Mouse (Mus musculus) spleen, adult 2 months (tissue): ENCODE results near the gene Casz1. TPM values are rescaled to one million over a fixed set of nuclear protein-coding genes. Genes with fewer than 3 reads are reported as not detected.

ENCODE experiments used
- DNase-seq, 2 experiments: peaks; one replicate each; pipeline versions ENCODE4 v3.0.0 to v3.0.0-alpha.2; 2012 to 2021; ENCODE audit warnings: low spot score in 2 of 2, low read depth in 1 of 2
- H3K27ac ChIP-seq: fragments of 200-500 bp; 2 replicates; pipeline ENCODE4 v1.5.1; 2012; ENCODE audit warnings: low read length, inconsistent platforms; ENCODE audit not compliant: insufficient read depth
- H3K27me3 ChIP-seq: fragments of 200-500 bp; 2 replicates; pipeline ENCODE4 v1.6.1; 2012; ENCODE audit warnings: mild to moderate bottlenecking, moderate library complexity, low read length, inconsistent platforms; ENCODE audit not compliant: control insufficient read depth, insufficient read depth
- H3K36me3 ChIP-seq: fragments of 200-500 bp; 2 replicates; pipeline ENCODE4 v1.6.1; 2012; ENCODE audit warnings: mild to moderate bottlenecking, low read length, inconsistent platforms; ENCODE audit not compliant: control insufficient read depth, insufficient read depth
- H3K4me1 ChIP-seq: fragments of 200-500 bp; 2 replicates; pipeline ENCODE4 v1.6.1; 2011; ENCODE audit warnings: inconsistent platforms; ENCODE audit not compliant: control insufficient read depth, insufficient read depth, insufficient read length
- H3K4me3 ChIP-seq: fragments of 200-500 bp; 2 replicates; pipeline ENCODE4 v1.5.1; 2011; ENCODE audit warnings: mild to moderate bottlenecking, inconsistent platforms; ENCODE audit not compliant: insufficient read depth, insufficient read length; ENCODE audit errors: extremely low read depth
- CTCF ChIP-seq: fragments of 200-500 bp; IDR thresholded peaks from 2 replicates; pipeline ENCODE4 v1.5.1; 2011; ENCODE audit warnings: mild to moderate bottlenecking, inconsistent platforms; ENCODE audit not compliant: insufficient read depth, insufficient read length, insufficient replicate concordance; ENCODE audit errors: extremely low read depth
- POLR2A ChIP-seq: fragments of 200-500 bp; IDR thresholded peaks from 2 replicates; pipeline ENCODE4 v1.6.1; 2011; ENCODE audit warnings: low read depth, low read length, inconsistent platforms
- WGBS: fragments of 180-500 bp; shearing (Covaris S2); methylation state at CpG from one replicate; pipeline ENCODE4 v1.1.7; 2018; 5-methylcytosine and 5-hydroxymethylcytosine counted together
- polyA plus RNA-seq: library from polyadenylated mRNA; depleted of rRNA; stranded (reverse); fragments of >200 nt; gene quantifications from 2 replicates; pipeline ENCODE4 v1.2.3, GENCODE M21; 2012

The Casz1 gene
- polyA plus RNA-seq, 1 experiment: 6.0 TPM

DNA sequence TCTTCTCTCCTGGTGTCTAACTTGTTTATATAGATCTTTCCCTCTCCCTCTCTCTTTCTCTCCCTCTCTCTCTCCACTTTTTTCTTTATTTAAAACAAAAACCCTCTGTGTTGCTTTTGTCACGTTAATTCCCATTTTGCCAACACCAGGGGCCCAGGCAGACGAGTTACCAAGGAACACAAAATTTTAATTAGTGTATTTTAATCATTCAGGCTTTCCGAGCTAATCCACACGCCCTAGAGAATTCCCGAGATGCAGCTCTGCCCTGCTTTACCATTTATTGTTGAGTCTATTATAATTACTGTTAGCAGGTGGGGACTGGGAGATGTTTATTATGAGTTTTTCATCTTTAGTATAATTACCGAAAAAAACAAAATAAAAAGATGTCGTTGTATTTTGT, 56.4 kb downstream of the Casz1 start:
- no peak overlapping the region for H3K4me3 ChIP-seq
- H3K4me1 ChIP-seq: no peaks in the 10 kb centered on the region
- H3K36me3 ChIP-seq: no peaks in the 10 kb centered on the region
- no peak overlapping the region for H3K27ac ChIP-seq
- no peak for DNase-seq
- 77% methylated on average over 7 of the region's 7 CpGs for WGBS
- TF ChIP-seq POLR2A: no peak
- TF ChIP-seq CTCF: no peak
- 0 out of 2 replicates have a peak, but pooled peaks cover 4% of the 10 kb centered on the region for H3K27me3 ChIP-seq

DNA sequence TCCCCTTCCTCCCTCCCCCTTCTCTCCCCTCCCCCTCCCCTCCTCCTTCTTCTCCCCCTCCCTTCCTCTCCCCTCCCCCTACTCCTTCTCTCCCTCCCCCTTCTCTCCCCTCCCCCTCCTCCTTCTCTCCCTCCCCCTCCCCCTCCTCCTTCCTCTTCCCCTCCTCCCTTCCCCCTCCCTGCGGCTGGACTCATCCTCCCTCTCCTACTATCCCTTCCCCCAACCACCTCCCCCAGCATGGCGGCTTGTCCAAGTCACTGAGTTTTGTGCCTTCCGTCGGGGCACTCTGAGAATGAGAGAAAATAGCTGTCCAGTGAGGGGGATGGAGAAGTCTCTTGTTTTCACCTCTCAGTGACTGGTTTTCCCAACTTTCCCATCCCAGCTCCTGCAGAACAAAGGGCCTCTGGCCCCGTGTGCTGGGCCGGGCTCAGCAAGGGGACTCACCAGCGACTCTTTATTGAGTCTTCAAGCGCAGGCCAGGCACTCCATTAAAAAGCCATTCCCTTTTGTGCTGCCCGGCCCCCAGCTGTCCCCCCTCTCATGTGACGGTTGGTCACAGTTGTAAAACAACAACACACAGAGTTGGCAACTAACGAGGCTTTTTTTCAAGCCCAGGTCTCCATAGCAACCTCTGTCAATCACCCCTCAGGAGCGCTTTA, 62.7 kb downstream of the Casz1 start:
- Histone ChIP-seq H3K27ac (no peak overlapping the region), H3K4me1 (no peaks in the 10 kb centered on the region), H3K27me3 (no peaks in the 10 kb centered on the region), H3K36me3 (no peaks in the 10 kb centered on the region), H3K4me3 (no peak overlapping the region)
- WGBS: 47% methylated on average over 12 of the region's 12 CpGs
- no peak for DNase-seq
- TF ChIP-seq POLR2A: no peak
- no peak for TF ChIP-seq CTCF

DNA sequence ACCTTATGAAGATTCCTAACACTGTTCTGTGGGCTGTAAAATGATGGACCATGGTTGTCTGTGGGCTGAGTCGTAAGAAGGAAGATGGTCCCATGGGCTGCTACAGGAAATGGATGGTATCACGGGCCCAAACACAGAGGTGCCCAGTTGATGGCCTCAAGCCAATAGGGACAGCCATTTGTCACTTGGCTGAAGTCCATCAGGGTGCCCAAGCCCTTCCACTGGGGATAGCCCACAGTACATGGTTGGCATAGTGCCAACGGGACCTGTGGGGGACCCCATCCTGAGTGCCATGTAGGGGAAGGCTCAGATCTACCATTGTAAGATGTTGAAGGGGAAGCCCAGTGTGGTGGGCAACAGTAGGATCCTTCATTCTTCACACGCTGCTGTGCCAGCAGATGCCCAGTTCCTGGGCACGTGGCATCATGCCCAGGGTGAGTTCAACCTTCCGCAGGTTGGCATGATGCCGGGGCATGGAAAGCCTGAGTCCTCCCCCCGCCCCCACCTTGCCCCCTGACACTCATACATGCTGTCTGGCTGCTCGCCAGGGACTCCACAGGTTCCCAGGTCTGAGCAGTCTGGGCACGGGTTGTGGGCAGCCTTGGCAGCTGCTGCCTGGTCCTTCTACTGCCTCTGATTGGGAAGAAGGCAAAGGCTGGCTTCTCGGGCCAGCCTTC, 63.6 kb downstream of the Casz1 start:
- no peak for DNase-seq
- H3K27me3 ChIP-seq: no peaks in the 10 kb centered on the region
- TF ChIP-seq POLR2A: no peak
- no peak for TF ChIP-seq CTCF

DNA sequence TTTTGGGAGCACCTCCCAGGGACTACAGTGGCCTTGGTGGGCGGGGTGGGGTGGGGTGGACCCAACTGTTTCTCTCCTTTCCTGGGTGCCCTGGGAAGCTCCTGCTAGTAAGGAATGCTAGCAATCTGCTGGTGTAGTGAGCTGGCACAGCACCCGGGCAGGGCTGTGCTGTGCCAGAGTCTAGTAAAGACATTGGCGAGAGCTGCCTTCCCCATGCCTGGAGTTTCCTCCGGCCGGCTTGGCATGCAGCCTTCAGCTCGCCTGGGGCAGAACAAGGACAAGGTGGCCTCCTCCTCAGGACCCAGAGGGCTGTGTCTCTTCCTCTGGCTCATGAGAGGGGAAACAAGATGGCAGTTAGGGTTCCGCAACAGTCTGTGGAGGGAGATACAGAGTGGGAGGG, 65.3 kb downstream of the Casz1 start:
- TF ChIP-seq POLR2A: no peak
- no peak for TF ChIP-seq CTCF
- WGBS: 79% methylated on average over 7 of the region's 7 CpGs

More for the DNA sequence above, 63.6 kb downstream of the Casz1 start:
- Histone ChIP-seq H3K4me1 (no peaks in the 10 kb centered on the region), H3K27ac (no peak overlapping the region), H3K4me3 (no peak overlapping the region), H3K36me3 (no peaks in the 10 kb centered on the region)
- 79% methylated on average over 11 of the region's 11 CpGs for WGBS

DNA sequence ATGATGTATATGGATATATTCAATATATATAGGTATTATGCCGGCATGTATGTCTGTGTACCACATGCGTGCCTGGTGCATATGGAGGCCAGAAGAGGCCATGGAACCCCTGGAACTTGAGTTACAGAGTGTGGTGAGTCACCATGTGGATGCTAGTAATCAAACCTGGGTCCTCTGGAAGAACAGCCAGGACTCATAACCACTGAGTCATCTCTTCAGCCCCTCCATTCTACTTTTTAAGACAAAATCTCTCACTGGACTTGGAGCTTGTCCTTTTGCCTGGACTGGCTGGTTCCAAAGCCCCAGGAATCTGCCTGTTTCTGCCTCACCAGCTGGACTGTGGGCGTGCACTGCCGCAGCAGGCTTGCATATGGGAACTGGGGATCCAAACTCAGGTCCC, 66.3 kb downstream of the Casz1 start:
- H3K4me3 ChIP-seq: no peak overlapping the region
- DNase-seq: no peak
- no peaks in the 10 kb centered on the region for H3K36me3 ChIP-seq
- no peaks in the 10 kb centered on the region for H3K4me1 ChIP-seq
- no peak overlapping the region for H3K27ac ChIP-seq
- WGBS: 92% methylated on average over 4 of the region's 4 CpGs
- no peaks in the 10 kb centered on the region for H3K27me3 ChIP-seq
- TF ChIP-seq POLR2A (no peak), CTCF (no peak)

More for the DNA sequence above, 65.3 kb downstream of the Casz1 start:
- H3K36me3 ChIP-seq: no peaks in the 10 kb centered on the region
- H3K27ac ChIP-seq: no peak overlapping the region
- DNase-seq: no peak
- H3K4me3 ChIP-seq: no peak overlapping the region
- no peaks in the 10 kb centered on the region for H3K4me1 ChIP-seq
- no peaks in the 10 kb centered on the region for H3K27me3 ChIP-seq

DNA sequence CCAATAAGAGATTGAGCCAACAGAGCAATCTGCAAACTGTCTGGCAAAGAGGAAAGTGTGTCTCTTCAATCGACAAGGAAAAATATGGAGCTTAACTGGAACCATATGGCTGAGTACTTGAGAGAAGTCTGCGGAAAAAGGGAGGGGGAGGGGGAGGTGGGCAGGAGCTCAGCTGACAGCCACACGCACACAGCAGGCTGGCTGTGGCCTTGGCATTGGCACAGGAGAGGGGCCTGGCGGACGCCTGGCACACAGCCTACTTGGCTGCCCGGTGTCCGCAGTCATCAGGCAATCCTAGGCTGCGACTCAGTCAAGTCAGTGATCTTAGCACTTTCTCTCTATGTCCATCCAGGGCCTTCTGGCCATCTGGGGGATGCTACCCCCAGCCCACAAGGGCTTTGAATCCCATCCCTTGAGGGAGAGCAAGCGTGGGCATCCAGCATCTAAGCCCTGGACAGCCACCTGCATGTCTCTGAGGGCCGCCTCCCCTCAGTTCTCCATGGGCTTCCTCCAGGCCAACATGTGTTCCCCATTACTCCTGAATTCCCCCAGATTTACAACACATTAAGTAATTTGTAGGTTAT, 67.6 kb downstream of the Casz1 start:
- Histone ChIP-seq H3K27ac (no peak overlapping the region), H3K27me3 (no peaks in the 10 kb centered on the region), H3K36me3 (no peaks in the 10 kb centered on the region), H3K4me3 (no peak overlapping the region), H3K4me1 (no peaks in the 10 kb centered on the region)
- DNase-seq: no peak
- no peak for TF ChIP-seq POLR2A
- TF ChIP-seq CTCF: no peak
- WGBS: 58% methylated on average over 10 of the region's 10 CpGs
